Mouse (Mus musculus) gastrocnemius, postnatal 10 days (tissue): ENCODE measurements around the gene Sppl3. TPM values are rescaled to one million over a fixed set of nuclear protein-coding genes. Genes with fewer than 3 reads are reported as not detected.
A peak's percentile ranks its signal among the peaks of the same experiment; 100 is the strongest.
"Not testable (repeated sequence)": the region's sequence is repeated elsewhere in the genome, so short reads cannot be mapped to it uniquely, and the experiment has no call there.

Source experiments
- DNase-seq: peaks from one replicate; pipeline ENCODE4 v3.0.0; 2021; ENCODE audit warnings: mixed read lengths
- total RNA-seq, 2 experiments: library from RNA; stranded (reverse); gene quantifications; 2 replicates each; pipeline ENCODE4 v1.2.3; 2021

The Sppl3 gene
- total RNA-seq, 2 experiments from 2014 or later, result 39.9 to 44.5 TPM

- no peak for DNase-seq
Measured at GRCm38 (mm10) chr5:115074749-115075148, 63.8 kb downstream of the Sppl3 start.

GRCm38 (mm10) chr5:115076144-115076901, 65.4 kb downstream of the Sppl3 start:
- peak; percentile 69 for DNase-seq

GRCm38 (mm10) chr5:115081636-115082035, 70.7 kb downstream of the Sppl3 start:
- no peak for DNase-seq

- no peak for DNase-seq
Measured at GRCm38 (mm10) chr5:115083492-115083891, 72.6 kb downstream of the Sppl3 start.

- DNase-seq, result no peak
Measured at GRCm38 (mm10) chr5:115085675-115086074, 74.7 kb downstream of the Sppl3 start.

- DNase-seq, result no peak
Measured at GRCm38 (mm10) chr5:115089592-115090268, 78.8 kb downstream of the Sppl3 start.

GRCm38 (mm10) chr5:115091015-115091414, 80.1 kb downstream of the Sppl3 start:
- no peak for DNase-seq

- no peak for DNase-seq
Measured at GRCm38 (mm10) chr5:115091776-115092175, 80.8 kb downstream of the Sppl3 start.

GRCm38 (mm10) chr5:115098195-115098594, 87.3 kb downstream of the Sppl3 start, which contains the start of gene Gm10401:
TSS of gene Gm10401 (minus strand) at chr5:115098295.
- DNase-seq, result no peak

GRCm38 (mm10) chr5:115099530-115099929, 88.6 kb downstream of the Sppl3 start:
- no peak for DNase-seq

- no peak for DNase-seq
Measured at GRCm38 (mm10) chr5:115099991-115100390, 89.1 kb downstream of the Sppl3 start.

GRCm38 (mm10) chr5:115100473-115100872, 89.5 kb downstream of the Sppl3 start:
- DNase-seq, result no peak

- no peak for DNase-seq
Measured at GRCm38 (mm10) chr5:115102231-115102630, 91.3 kb downstream of the Sppl3 start.

- not testable (repeated sequence) for DNase-seq
Measured at GRCm38 (mm10) chr5:115103253-115103652, 92.3 kb downstream of the Sppl3 start.

- DNase-seq, result no peak
Measured at GRCm38 (mm10) chr5:115111156-115111555, 100.2 kb downstream of the Sppl3 start.

- DNase-seq, result no peak
Measured at GRCm38 (mm10) chr5:115113244-115113643, 102.3 kb downstream of the Sppl3 start.

GRCm38 (mm10) chr5:115114501-115114900, 103.6 kb downstream of the Sppl3 start:
- DNase-seq, result no peak

- no peak for DNase-seq
Measured at GRCm38 (mm10) chr5:115116426-115116825, 105.5 kb downstream of the Sppl3 start.

- DNase-seq, result no peak
Measured at GRCm38 (mm10) chr5:115117467-115117866, 106.5 kb downstream of the Sppl3 start.

GRCm38 (mm10) chr5:115118961-115119570, 108.1 kb downstream of the Sppl3 start, which contains the start of gene Acads:
TSS of gene Acads (minus strand) at chr5:115119346.
- peak; percentile 83 for DNase-seq

GRCm38 (mm10) chr5:115120978-115121377, 110.0 kb downstream of the Sppl3 start:
- no peak for DNase-seq

GRCm38 (mm10) chr5:115124690-115125089, 113.8 kb downstream of the Sppl3 start:
- DNase-seq, result no peak
